ENCODE assay signal across 20 mouse cellular contexts in genomic region chrX:20271980-20272379, GRCm38 (mm10).
DNase-seq lines count a peak whose midpoint lies in the region; ATAC-seq lines count a peak whose summit lies in the region.
"Had no signal": no experiment of that assay in that cellular context is flagged by ENCODE, and none has a peak within 500 bp of the region (broad histone marks: within the 10 kb centered on the region; RNA-seq: fewer than 3 reads in every experiment).

No protein-coding gene starts in this region.

- ATAC-seq in frontal cortex, adult (ENCODE audit: low TSS enrichment): no peak
- ATAC-seq: forebrain, embryonic 16.5 days; hindbrain, embryonic 16.5 days; intestine, embryonic 16.5 days had no signal

- no peaks in the 10 kb centered on the region for H3K36me3 ChIP-seq in splenic B cell, adult 2 months (ENCODE audit: control insufficient read depth, insufficient read depth, low read length, poor library complexity, severe bottlenecking)
- H3K36me3 ChIP-seq: embryonic facial prominence, embryonic 12.5 days; forebrain, embryonic 12.5 days; heart, embryonic 12.5 days; hindbrain, embryonic 12.5 days had no signal

- no peaks in the 10 kb centered on the region for H3K27me3 ChIP-seq in splenic B cell, adult 2 months (ENCODE audit: control insufficient read depth, insufficient read depth, low read length, poor library complexity, severe bottlenecking)
- H3K27me3 ChIP-seq: embryonic facial prominence, embryonic 12.5 days; forebrain, embryonic 12.5 days; heart, embryonic 12.5 days; hindbrain, embryonic 12.5 days had no signal

- DNase-seq in CD4-positive, CD25-positive, alpha-beta regulatory T cell, adult 2 months (ENCODE audit: low read depth, low spot score): peak; percentile 31
- DNase-seq in T-cell, adult 2 months (ENCODE audit: low spot score): peak; percentile 10
- peak; percentile 42 for DNase-seq in induced T-regulatory cell, adult 2 months (ENCODE audit: low read depth)
- DNase-seq in splenic B cell, adult 2 months (ENCODE audit: low read depth, low spot score): peak; percentile 43
- no peak for DNase-seq in lung, postnatal 4 days
- DNase-seq in cerebellum, adult 11 months: no peak
- DNase-seq: adrenal gland, postnatal 14 days; cerebellum, adult 8-10 months; cerebellum, postnatal 14 days; gastrocnemius, postnatal 25 days; heart, postnatal 36 days; kidney, adult 8-10 months had no signal

Comparison
In these comparisons a context has a peak if more than half of its experiments do, and no peak if none do; other contexts are left out.
1. DNase-seq: peak in CD4-positive, CD25-positive, alpha-beta regulatory T cell, adult 2 months (single experiment), T-cell, adult 2 months (single experiment), induced T-regulatory cell, adult 2 months (single experiment) and splenic B cell, adult 2 months (single experiment); none in lung, postnatal 4 days (0 of 2) and cerebellum, adult 11 months (single experiment).